Mouse (Mus musculus) thymus, adult 2 months (tissue): ENCODE measurements at regions not wholly inside any gene's neighbourhood (a gene's known extent, or its start where the extent isn't known, plus 50 kb on each side); places are given as distances from the start of the nearest gene placed in this dataset.

Source experiments
- CTCF ChIP-seq: fragments of 200-500 bp; IDR thresholded peaks from 2 replicates; pipeline ENCODE4 v1.5.1; 2012; ENCODE audit warnings: mild to moderate bottlenecking, control low read depth, low read length, moderate library complexity, borderline replicate concordance; ENCODE audit not compliant: control insufficient read depth, poor library complexity, insufficient read depth; ENCODE audit errors: extremely low read depth
- POLR2A ChIP-seq: fragments of 200-500 bp; IDR thresholded peaks from 2 replicates; pipeline ENCODE4 v1.6.1; 2012; ENCODE audit warnings: mild to moderate bottlenecking, low read length, control low read depth, moderate library complexity; ENCODE audit not compliant: control insufficient read depth, poor library complexity, insufficient read depth; ENCODE audit errors: extremely low read depth

DNA sequence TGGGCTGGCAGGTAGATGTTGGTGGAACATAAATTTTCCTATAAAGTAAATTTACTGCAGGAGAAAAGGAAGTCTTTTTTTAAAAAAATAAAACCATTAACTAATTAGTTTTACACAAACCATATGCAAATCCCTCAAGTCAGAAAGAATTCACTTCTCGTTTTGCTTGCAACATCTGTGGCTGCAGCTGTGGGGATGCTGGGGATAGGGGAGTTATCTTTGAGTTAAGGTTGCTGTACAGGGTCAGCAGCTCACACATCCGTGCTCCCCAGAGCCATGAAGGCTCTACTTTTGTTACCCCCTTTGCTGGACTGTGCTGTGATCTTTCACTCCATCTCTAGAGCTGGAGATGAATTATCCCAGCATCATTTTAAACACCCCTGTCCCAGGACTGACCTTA lies 54.4 kb upstream of the Tnp1 start:
- TF ChIP-seq POLR2A (no peak), CTCF (no peak)
